Mouse (Mus musculus): ENCODE results near the gene Edrf1. TPM values are rescaled to one million over a fixed set of nuclear protein-coding genes. Genes with fewer than 3 reads are reported as not detected.

The Edrf1 gene
- polyA plus RNA-seq, 1 experiment from 2014 or later = 19.7 TPM

DNA sequence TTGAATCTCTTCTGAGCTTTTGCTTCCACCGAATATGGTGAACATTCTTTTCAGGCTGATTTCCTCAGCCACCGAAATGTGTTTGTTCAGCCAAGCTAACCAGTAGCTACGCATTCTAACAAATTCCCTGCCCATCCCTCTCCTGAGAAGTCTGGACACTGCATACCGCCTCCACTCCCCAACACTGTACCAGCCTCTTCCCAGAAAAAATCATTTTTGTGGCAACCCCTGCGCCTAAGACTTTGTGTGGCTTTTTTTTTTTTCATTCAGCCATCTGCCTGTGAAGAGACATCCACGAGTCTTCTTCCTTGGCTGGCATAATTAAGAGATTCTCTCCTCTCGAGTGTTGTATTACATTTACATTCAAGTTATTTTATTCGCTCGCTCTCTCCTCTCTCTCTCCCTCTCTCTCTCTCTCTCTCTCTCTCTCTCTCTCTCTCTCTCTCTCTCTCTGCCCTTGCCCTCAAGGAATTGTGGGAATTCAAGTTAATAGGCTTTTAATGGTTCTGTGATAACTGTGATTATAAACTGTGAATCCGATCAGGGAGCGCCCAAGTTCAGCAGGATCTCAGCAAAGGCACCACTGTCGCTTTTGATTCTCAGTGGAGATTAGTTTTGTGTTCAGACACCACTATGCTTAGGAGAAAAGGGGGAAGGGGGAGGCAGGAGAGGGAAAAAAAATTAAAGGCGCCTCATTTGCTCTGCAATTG is 28.6 kb upstream of the Edrf1 start:
- peaks cover 13% of the 10 kb centered on the region; the same call in 1 of the 2 replicates for H3K4me1 ChIP-seq (ENCODE audit: control insufficient read depth, insufficient read depth, low read length)
- H3K9me3 ChIP-seq (ENCODE audit: control insufficient read depth, low read length) = no peaks in the 10 kb centered on the region
- peak overlapping the region; percentile 34 for H3K4me2 ChIP-seq (ENCODE audit: low read depth, low read length)
- no peaks in the 10 kb centered on the region for H3K36me3 ChIP-seq (ENCODE audit: control insufficient read depth, insufficient read depth, low read length)
- 47% methylated on average over 13 of the region's 13 CpGs for WGBS
- DNase-seq (ENCODE audit: low spot score) (no peak), ATAC-seq (ENCODE audit: low read depth) (no peak)
- H3K9ac ChIP-seq (ENCODE audit: low read depth, low read length) = 0 out of 2 replicates have a peak overlapping the region, but pooled peaks have one; percentile 17
- peak overlapping the region; percentile 41; the same call in 1 of the 2 replicates for H3K27ac ChIP-seq (replicated peaks; ENCODE audit: low read depth, low read length)
- H3K4me3 ChIP-seq (ENCODE audit: low read depth, low read length) = no peak overlapping the region
- H3K27me3 ChIP-seq (replicated peaks; ENCODE audit: control insufficient read depth, insufficient read depth, low read length) = no peaks in the 10 kb centered on the region

DNA sequence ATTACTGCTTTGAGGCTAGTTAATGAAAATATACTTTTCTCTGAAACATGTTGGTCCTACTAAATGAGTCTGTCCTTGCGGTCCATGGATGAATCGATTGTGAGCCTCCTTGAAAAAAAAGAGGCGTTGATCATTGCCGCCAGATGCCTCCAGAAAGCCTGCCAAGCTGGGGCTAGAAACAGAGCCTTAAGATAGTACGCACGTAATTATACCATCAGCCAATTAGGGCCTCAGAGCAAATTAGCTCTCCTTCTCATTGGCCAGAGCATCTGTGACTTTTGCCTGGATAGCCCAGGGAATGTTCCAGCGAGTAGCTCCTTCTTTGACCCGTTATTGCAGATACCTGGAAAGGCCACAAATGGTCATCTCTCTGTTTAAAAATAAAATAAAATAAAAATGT is 27.8 kb upstream of the Edrf1 start:
- H3K9me3 ChIP-seq (ENCODE audit: control insufficient read depth, low read length) = no peaks in the 10 kb centered on the region
- no peaks in the 10 kb centered on the region for H3K36me3 ChIP-seq (ENCODE audit: control insufficient read depth, insufficient read depth, low read length)
- no peaks in the 10 kb centered on the region for H3K27me3 ChIP-seq (replicated peaks; ENCODE audit: control insufficient read depth, insufficient read depth, low read length)
- ATAC-seq (ENCODE audit: low read depth) (peak; percentile 57; the same call in 1 of the 2 replicates), DNase-seq (ENCODE audit: low spot score) (peak; percentile 72)
- peak overlapping the region; percentile 34 for H3K4me2 ChIP-seq (ENCODE audit: low read depth, low read length)
- H3K4me1 ChIP-seq (ENCODE audit: control insufficient read depth, insufficient read depth, low read length) = peaks cover 13% of the 10 kb centered on the region; the same call in 1 of the 2 replicates
- WGBS = 45% methylated on average over 8 of the region's 8 CpGs
- no peak overlapping the region for H3K4me3 ChIP-seq (ENCODE audit: low read depth, low read length)
- H3K9ac ChIP-seq (ENCODE audit: low read depth, low read length) = no peak overlapping the region
- peak overlapping the region; percentile 41; the same call in 1 of the 2 replicates for H3K27ac ChIP-seq (replicated peaks; ENCODE audit: low read depth, low read length)

DNA sequence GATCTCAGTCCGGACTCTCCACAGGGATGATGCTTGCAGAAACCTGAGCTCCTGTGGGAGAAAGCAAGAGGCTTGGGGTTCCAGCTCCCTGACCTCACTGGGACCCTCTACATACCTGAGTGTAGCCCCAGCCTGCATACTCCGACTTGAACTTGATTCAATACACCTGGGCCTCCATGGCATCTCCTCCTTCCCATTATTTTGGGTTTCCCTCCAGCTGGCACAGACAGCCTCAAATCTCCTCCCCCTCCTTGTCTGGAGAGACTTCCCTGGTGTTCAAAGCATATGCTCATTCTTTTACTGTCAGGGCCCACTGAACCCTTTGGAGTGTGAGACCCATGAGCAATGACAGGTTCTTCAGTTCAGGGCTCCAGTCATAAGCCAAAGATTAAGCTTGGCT is 24.4 kb upstream of the Edrf1 start:
- no peaks in the 10 kb centered on the region for H3K36me3 ChIP-seq (ENCODE audit: control insufficient read depth, insufficient read depth, low read length)

DNA sequence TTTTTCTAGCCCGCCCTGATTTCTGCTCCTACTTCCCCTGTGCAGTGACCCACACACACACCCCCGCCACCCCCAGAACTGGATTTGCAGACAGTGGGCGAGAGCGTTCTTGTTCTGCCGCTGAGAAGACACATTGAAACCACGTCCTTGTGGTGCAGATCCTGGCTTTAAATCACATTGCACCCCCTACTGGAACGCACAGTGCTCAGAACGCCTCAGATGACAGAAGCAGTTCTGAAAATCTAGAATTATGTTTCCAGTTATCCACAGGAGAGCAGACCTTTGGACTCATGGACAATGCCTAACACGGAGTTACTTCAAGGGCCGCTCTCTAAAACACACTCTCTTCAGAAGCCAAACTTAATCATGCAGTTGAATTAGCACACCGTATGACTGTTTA is 16.6 kb upstream of the Edrf1 start:
- peak; percentile 77 for DNase-seq (ENCODE audit: low spot score)
- no peaks in the 10 kb centered on the region for H3K9me3 ChIP-seq (ENCODE audit: control insufficient read depth, low read length)
- H3K9ac ChIP-seq (ENCODE audit: low read depth, low read length) = peak overlapping the region; percentile 5; the same call in 1 of the 2 replicates
- peak overlapping the region; percentile 46 for H3K4me2 ChIP-seq (ENCODE audit: low read depth, low read length)
- no peak overlapping the region for H3K4me3 ChIP-seq (ENCODE audit: low read depth, low read length)
- H3K27me3 ChIP-seq (replicated peaks; ENCODE audit: control insufficient read depth, insufficient read depth, low read length) = no peaks in the 10 kb centered on the region
- no peaks in the 10 kb centered on the region for H3K4me1 ChIP-seq (ENCODE audit: control insufficient read depth, insufficient read depth, low read length)
- peak; percentile 74 for ATAC-seq (ENCODE audit: low read depth)
- WGBS = 31% methylated on average over 11 of the region's 11 CpGs
- H3K27ac ChIP-seq (replicated peaks; ENCODE audit: low read depth, low read length) = no peak overlapping the region
- H3K36me3 ChIP-seq (ENCODE audit: control insufficient read depth, insufficient read depth, low read length) = no peaks in the 10 kb centered on the region

More for the DNA sequence above, 24.4 kb upstream of the Edrf1 start:
- Histone ChIP-seq H3K4me2 (ENCODE audit: low read depth, low read length) (no peak overlapping the region), H3K9ac (ENCODE audit: low read depth, low read length) (no peak overlapping the region), H3K27ac (replicated peaks; ENCODE audit: low read depth, low read length) (no peak overlapping the region), H3K4me3 (ENCODE audit: low read depth, low read length) (no peak overlapping the region), H3K27me3 (replicated peaks; ENCODE audit: control insufficient read depth, insufficient read depth, low read length) (no peaks in the 10 kb centered on the region), H3K9me3 (ENCODE audit: control insufficient read depth, low read length) (no peaks in the 10 kb centered on the region), H3K4me1 (ENCODE audit: control insufficient read depth, insufficient read depth, low read length) (peaks cover 12% of the 10 kb centered on the region; the same call in 1 of the 2 replicates)
- 66% methylated on average over 2 of the region's 2 CpGs for WGBS
- ATAC-seq (ENCODE audit: low read depth) (no peak), DNase-seq (ENCODE audit: low spot score) (no peak)

DNA sequence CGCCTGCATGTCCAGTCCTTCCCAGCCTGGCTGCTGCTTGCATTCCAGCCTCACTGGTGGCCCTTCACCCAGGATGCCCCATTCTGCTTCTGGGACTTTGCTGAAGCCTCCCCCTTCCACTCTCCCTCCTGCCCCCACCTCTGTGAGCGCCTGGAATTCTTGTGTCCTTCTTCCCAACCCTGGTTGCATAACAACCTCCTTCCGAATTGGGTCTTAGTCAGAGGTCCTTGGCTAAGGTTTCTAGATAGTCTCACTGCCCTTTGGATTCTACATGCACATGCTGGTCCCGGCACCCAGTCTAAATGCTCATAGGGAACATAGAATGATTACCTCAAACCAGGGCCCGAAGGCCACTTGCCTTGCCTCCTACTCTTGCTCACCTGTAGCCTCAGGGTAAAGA is 14.1 kb upstream of the Edrf1 start:
- Histone ChIP-seq H3K27ac (replicated peaks; ENCODE audit: low read depth, low read length) (no peak overlapping the region), H3K9me3 (ENCODE audit: control insufficient read depth, low read length) (no peaks in the 10 kb centered on the region), H3K4me2 (ENCODE audit: low read depth, low read length) (no peak overlapping the region), H3K4me1 (ENCODE audit: control insufficient read depth, insufficient read depth, low read length) (no peaks in the 10 kb centered on the region), H3K36me3 (ENCODE audit: control insufficient read depth, insufficient read depth, low read length) (no peaks in the 10 kb centered on the region), H3K4me3 (ENCODE audit: low read depth, low read length) (no peak overlapping the region), H3K27me3 (replicated peaks; ENCODE audit: control insufficient read depth, insufficient read depth, low read length) (no peaks in the 10 kb centered on the region), H3K9ac (ENCODE audit: low read depth, low read length) (no peak overlapping the region)
- DNase-seq (ENCODE audit: low spot score) = no peak
- 79% methylated on average over 5 of the region's 5 CpGs for WGBS
- ATAC-seq (ENCODE audit: low read depth) = no peak

DNA sequence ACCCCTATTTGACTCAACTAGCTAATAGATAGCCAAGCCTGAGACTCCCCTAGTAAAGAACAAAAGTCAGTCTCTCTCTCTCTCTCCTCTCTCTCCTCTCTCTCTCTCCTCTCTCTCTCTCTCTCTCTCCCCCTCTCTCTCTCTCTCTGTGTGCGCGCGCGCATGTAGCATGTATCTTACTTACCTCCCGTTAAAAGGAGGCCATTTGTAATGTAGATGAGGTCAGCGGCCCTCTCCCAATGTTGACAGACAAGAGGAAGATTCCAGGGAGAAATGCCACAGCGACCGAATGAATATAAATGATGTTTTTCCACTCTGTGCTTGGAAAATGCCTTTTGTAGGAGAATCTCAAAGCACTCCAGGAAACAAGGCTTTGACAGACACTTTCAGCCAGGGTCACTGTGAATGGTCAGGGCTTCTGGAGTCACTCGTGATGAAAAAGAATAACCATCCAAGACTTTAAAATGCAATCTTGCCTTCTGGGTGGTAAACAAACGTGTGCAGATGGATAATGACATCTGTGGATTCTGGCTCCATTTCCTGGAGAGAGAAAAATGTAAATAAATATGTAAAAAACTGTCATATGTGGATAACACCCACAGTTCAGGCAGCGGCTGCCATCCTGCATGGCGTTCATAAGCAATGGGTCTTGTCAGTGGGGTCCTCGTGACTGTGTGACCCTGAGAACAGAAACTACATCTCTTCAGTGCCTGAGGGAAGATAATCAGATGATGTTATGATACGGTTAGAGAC is 10.0 kb upstream of the Edrf1 start:
- Histone ChIP-seq H3K4me3 (ENCODE audit: low read depth, low read length) (no peak overlapping the region), H3K4me2 (ENCODE audit: low read depth, low read length) (no peak overlapping the region), H3K36me3 (ENCODE audit: control insufficient read depth, insufficient read depth, low read length) (no peaks in the 10 kb centered on the region), H3K4me1 (ENCODE audit: control insufficient read depth, insufficient read depth, low read length) (no peaks in the 10 kb centered on the region), H3K27ac (replicated peaks; ENCODE audit: low read depth, low read length) (no peak overlapping the region), H3K9me3 (ENCODE audit: control insufficient read depth, low read length) (no peaks in the 10 kb centered on the region), H3K9ac (ENCODE audit: low read depth, low read length) (no peak overlapping the region), H3K27me3 (replicated peaks; ENCODE audit: control insufficient read depth, insufficient read depth, low read length) (no peaks in the 10 kb centered on the region)
- DNase-seq (ENCODE audit: low spot score) (no peak), ATAC-seq (ENCODE audit: low read depth) (no peak)
- 50% methylated on average over 14 of the region's 14 CpGs for WGBS

DNA sequence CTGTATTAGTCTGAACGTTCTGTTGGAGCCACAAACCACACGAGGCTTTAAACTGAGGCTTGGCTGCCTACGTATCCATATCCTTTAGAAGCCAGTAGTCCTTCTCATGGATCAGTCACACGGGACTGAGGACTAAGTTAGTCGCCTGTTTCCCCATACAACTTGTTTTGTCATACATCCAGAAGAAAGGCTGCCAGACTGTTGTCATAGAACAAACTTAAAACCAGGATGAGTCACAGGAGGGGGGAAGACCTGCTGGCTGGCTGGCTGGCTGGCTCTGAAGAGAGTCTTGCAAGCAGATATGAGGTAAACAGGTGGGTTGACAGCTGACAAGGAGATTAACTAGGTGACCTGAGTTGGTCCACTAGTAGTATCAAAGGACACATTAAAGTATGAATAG is 6.5 kb upstream of the Edrf1 start:
- H3K4me2 ChIP-seq (ENCODE audit: low read depth, low read length) = no peak overlapping the region

DNA sequence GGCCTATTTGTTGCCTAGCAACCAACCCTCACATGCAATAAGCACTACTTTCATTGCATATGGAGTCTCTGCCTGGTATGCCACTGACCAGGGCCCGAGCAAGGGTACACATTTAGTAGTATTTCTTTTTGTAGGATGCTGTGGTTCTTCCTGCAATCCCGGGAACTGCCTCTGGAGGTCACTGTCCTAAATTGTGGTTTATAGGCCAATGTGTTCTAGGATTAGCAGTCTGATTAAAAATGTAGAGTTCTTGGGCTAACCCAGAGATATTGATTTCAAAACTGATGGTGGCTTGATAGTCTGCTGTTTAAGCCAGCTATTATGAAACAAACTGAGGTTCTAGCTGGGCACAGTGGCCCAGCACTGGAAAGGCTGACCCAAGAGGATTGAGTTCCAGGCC is 4.9 kb upstream of the Edrf1 start:
- Histone ChIP-seq H3K9me3 (ENCODE audit: control insufficient read depth, low read length) (no peaks in the 10 kb centered on the region), H3K27me3 (replicated peaks; ENCODE audit: control insufficient read depth, insufficient read depth, low read length) (no peaks in the 10 kb centered on the region), H3K9ac (ENCODE audit: low read depth, low read length) (no peak overlapping the region), H3K4me3 (ENCODE audit: low read depth, low read length) (no peak overlapping the region), H3K4me1 (ENCODE audit: control insufficient read depth, insufficient read depth, low read length) (peaks cover 6% of the 10 kb centered on the region; the same call in 1 of the 2 replicates), H3K27ac (replicated peaks; ENCODE audit: low read depth, low read length) (no peak overlapping the region), H3K36me3 (ENCODE audit: control insufficient read depth, insufficient read depth, low read length) (no peaks in the 10 kb centered on the region), H3K4me2 (ENCODE audit: low read depth, low read length) (no peak overlapping the region)
- ATAC-seq (ENCODE audit: low read depth) (no peak), DNase-seq (ENCODE audit: low spot score) (no peak)
- 30% methylated on average over 2 of the region's 2 CpGs for WGBS

More for the DNA sequence above, 6.5 kb upstream of the Edrf1 start:
- no peaks in the 10 kb centered on the region for H3K36me3 ChIP-seq (ENCODE audit: control insufficient read depth, insufficient read depth, low read length)
- WGBS = 68% methylated on average over 5 of the region's 5 CpGs
- no peak for DNase-seq (ENCODE audit: low spot score)
- no peak for ATAC-seq (ENCODE audit: low read depth)
- no peaks in the 10 kb centered on the region for H3K9me3 ChIP-seq (ENCODE audit: control insufficient read depth, low read length)
- no peaks in the 10 kb centered on the region for H3K27me3 ChIP-seq (replicated peaks; ENCODE audit: control insufficient read depth, insufficient read depth, low read length)
- peaks cover 6% of the 10 kb centered on the region; the same call in 1 of the 2 replicates for H3K4me1 ChIP-seq (ENCODE audit: control insufficient read depth, insufficient read depth, low read length)
- H3K4me3 ChIP-seq (ENCODE audit: low read depth, low read length) = no peak overlapping the region
- H3K9ac ChIP-seq (ENCODE audit: low read depth, low read length) = no peak overlapping the region
- H3K27ac ChIP-seq (replicated peaks; ENCODE audit: low read depth, low read length) = no peak overlapping the region
